Mouse (Mus musculus) kidney, adult 8-10 months (tissue): Measurements from ENCODE around the gene Mcrip1.
"Not testable (repeated sequence)": the region's sequence is repeated elsewhere in the genome, so short reads cannot be mapped to it uniquely, and the experiment has no call there.

Source experiments
- DNase-seq, 2 experiments: peaks; one replicate each; pipeline ENCODE4 v3.0.0; 2022

The Mcrip1 gene

GRCm38 (mm10) chr11:120575046-120575445 lies 25.5 kb upstream of the Mcrip1 start:
- DNase-seq: no peak

GRCm38 (mm10) chr11:120574278-120574600 lies 24.7 kb upstream of the Mcrip1 start:
- no peak for DNase-seq

DNA sequence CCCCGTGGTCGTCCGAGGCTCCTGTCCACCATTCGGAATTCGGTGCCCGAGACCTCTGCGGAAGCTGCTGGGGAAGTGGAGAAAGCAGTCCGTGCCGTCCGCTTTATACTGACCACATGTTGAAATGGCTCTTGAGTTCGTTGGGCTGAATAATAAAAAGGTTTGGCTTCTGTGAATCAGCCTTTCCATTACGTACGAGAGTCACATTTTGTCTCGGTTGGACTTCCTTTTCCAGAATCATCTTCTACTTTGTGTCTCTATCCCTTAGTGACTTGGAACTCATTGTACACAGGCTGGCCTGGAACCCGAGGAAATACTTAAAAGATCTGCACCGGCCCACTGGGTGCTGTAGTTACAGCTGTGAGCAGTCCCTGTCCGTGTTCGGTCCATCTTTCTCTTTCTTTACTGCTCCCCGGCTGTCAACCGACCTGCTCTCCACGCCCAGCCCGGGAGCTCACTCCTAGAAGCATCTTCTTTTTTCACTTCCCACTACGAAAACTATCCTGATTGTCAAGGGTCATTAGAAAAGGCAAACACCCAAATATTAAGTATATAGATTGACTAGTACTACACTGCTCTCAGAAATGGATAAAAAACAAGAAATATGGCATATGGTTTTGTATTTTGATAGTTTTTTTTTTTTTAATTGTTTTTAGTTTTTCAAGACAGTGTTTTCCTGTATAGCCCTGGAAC lies 24.2 kb upstream of the Mcrip1 start:
- DNase-seq: no peak

- peak; percentile 100 for DNase-seq
Observed at GRCm38 (mm10) chr11:120572752-120573584, 23.4 kb upstream of the Mcrip1 start, which contains the start of gene P4hb. Gene P4hb (minus strand): TSS chr11:120573253.

DNA sequence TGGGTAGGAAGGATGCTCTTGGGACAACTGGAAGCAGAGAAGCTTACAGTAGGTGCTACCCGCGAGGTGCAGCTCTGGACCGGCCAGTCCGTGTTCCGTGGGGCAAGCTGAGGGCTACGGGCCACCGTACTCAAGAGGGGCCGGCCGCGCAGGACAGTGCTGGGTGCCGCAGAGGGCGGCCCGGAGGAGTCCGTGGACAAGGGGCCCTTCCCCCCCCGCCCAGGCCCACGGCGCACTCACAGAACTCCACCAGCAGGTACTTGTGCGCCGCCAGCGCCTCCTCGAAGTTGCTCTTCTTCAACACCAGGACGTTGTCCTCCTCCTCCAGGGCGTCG lies 22.9 kb upstream of the Mcrip1 start:
- DNase-seq: no peak

- DNase-seq: no peak
Observed at GRCm38 (mm10) chr11:120571754-120572416, 22.4 kb upstream of the Mcrip1 start.

GRCm38 (mm10) chr11:120571122-120571521 lies 21.6 kb upstream of the Mcrip1 start:
- DNase-seq: no peak

- DNase-seq: no peak
Observed at GRCm38 (mm10) chr11:120568324-120568723, 18.8 kb upstream of the Mcrip1 start.

DNA sequence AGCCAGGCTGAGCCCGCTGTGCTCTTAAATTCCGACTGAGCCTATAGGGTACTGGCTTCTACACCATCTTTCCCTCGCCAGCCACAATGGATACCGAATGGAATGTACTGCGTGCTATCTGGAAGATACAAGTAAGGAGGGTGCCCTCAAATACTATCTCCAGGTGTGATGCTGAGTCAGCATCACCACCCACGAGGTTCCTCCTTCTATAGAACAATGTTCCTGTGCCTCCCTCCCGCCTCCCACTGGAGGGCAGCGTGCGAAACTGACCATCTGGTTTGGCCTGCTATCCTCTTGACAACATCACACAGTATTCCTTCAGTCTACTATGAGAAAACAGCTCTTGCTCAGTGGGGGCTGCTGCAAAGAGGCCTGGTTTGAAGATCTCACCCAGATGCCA lies 15.6 kb upstream of the Mcrip1 start:
- DNase-seq: no peak

DNA sequence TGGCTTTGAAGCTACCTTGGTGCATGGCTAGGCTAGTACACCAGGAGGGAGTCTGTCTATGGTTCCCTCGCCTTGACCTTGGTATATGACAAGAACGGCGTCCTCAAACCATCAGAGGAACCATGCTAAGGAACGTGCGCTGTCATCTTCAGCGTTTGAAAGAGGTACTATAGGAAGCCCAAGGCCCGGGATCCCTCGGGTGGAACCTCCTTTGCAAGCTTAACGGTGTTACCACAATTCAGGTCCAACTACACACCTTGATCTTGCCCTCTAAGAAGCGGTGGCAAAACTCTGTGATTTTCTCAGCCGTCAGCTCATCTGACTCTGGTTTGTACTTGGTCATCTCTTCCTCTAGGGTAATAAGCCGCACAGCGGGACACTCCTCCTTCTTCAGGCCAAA lies 13.4 kb upstream of the Mcrip1 start:
- no peak for DNase-seq

DNA sequence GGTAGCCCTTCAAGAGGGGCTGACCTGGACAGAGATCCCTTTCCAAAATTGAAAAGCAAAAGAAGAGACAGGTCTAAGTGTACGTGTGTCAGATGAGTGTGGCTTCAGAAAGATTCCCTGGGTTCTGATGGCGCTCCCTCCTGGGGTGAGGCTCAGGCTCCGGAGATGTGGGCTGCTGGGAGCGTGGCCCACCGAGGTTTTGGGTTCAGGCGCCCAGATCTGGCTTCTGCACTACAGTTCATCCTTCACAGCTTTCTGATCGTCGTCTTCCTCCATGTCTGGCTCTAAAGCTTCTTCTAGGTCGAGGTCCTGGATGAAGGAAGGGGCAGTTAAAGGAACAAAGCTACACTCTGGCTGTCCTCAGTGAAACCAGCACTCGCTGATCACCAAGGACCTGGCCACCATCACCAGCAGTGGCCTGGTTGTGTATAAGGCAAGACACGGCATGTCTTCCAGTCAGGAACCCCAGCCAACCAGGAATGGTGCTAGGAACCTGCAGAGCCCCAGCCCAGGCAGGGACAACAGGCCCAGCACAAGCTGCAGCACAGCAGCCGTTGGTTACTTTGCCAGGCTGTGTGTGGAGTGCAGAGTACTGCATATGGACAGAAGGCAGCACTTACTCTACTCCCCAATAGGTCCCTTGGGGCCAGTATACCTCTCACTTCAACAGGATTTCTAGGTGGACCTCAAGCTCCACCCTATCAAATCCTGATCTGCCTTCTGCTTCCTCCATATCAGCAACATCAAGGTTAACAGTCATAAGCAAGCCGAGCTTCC lies 11.6 kb upstream of the Mcrip1 start:
- DNase-seq: no peak

GRCm38 (mm10) chr11:120558843-120559242 lies 9.3 kb upstream of the Mcrip1 start:
- DNase-seq: not testable (repeated sequence)

GRCm38 (mm10) chr11:120555260-120555659 lies 5.7 kb upstream of the Mcrip1 start:
- DNase-seq: no peak

GRCm38 (mm10) chr11:120554834-120555233 lies 5.3 kb upstream of the Mcrip1 start:
- no peak for DNase-seq

- DNase-seq: no peak
Observed at GRCm38 (mm10) chr11:120552736-120553135, 3.2 kb upstream of the Mcrip1 start.

DNA sequence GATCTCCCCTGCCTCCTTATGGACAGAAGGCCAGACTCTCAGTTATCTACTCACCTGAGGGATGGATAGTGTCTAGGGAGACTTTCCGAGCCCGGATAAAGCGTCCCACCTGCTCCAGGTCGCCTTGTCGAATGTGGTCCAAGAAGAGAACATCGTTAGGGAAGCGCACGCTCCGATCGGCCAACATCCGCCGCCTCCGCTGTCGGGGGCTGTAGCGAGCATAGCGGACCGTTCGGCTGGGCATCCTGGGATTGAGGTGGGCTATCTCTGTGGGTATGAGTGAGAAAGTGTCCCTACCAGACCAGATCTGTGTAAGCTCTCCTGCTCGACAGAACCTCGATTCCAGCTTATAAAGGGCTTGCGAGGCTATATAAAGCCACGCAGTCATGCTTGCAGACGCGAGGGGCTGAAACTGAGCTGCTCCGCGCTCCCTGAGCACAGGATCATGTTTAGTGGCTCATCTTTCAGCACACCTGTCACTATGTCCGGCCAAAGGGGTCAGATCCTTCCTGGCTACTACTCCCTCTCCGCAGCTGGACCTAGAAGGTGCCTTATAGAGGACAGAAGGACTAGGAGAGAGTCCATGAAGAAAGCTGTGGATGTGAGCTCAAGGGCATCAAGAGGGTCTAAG lies 1.4 kb upstream of the Mcrip1 start, which contains the start of gene Ppp1r27:
Gene Ppp1r27, minus strand, starts transcription at position 323 of the 631 bp plus-strand sequence.
- DNase-seq: no peak

DNA sequence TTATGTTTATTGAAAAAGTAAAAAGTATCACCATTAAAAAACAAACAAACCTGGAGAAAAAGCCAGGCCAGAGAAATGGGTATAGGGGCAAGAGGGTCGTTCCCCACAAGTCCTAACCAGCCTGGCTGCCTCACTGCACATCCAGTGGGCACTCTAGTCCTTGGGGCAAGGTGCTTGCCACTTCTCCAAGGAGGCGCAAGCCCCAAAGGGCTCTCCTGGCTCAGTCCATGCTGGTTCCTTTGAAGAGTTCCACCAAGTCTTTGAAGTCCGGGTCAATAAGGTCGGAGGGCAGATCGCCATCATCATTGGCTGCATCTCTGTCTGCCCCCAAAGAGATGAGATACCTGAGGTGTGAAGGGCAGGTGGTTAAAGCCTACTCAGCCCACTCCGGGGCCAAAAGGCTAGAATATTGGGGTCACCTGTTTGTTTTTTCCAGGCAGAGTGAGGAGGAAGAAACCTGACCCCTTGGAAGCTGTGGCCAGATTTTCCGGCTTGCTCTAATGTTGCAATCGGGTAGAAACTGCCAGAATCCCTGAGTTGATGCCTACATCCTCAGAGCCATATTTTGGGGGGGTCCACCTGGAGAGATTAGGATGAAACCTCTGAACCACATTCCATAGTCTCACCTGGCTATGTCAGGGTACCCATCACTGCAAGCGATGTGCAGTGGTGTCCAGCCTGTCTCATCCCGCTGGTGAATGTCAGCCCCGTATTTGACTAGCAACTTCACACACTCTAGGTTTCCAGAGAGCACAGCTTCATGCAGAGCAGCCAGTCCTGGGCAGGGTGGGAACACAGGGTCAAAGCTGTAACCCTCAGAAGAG lies 671 bp upstream of the Mcrip1 start:
- no peak for DNase-seq

GRCm38 (mm10) chr11:120548786-120549167 lies 750 bp downstream of the Mcrip1 start:
- DNase-seq: no peak

DNA sequence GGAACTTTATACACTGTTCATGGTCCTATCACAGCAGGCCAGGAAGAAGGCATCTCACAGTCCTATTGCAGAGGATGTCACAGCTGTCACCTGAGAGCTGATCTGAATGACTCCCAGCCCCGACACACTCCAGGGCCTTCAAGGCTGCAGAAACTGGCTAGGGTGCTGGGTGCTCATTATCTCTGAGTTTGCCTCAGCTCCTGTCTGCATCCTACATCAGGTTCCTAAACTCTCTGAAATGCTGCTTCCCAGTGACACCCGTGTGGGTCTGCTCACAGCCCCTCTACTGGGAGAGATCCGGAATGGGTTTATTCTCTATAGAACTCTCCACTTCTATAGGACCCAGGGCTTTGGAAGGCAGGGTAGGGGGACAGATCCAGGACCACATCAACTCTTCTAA lies 1.3 kb downstream of the Mcrip1 start:
- DNase-seq: no peak

DNA sequence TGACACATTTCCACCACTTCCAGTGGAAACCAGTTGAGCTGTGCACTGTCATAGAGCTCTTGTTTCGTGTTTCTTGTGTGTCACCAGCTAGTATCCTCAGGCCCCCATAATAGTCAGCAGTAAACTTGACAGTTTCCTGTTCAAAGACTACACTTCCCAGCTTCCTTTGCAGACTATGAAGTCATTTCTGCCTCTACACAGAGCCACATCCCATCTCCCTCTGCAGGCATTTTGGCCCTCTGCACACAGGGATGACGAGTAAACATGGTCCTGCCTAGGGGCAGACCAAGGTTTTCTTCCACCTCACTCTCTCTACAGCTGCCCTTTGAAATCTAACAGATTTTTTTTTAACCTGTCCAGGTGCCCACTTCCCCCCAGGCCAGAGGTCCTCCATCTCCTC lies 2.1 kb downstream of the Mcrip1 start:
- DNase-seq: no peak

DNA sequence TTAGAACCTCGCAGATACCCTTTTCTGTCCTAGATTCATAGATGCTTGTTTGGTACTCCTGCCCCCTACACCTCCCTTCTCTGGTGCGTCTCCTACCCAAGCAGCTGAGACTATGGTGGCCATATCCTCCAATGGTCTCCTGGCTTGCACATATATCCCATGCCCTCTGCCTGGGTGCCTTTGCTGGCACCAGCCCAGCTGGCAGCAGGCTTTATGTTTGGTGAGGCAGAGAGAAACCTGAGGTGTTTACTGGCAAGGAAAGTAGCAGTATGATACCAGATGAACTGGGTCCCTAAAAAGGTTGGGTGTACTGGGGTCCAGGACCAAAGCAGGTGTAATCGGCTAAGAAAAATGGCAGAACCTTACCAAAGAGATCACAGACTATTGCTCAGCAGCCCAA lies 3.6 kb downstream of the Mcrip1 start:
- peak in 1 of 2 experiments; percentile 54 for DNase-seq

- DNase-seq: no peak
Observed at GRCm38 (mm10) chr11:120542376-120542775, 7.2 kb downstream of the Mcrip1 start.
